Mouse (Mus musculus): ENCODE data around the gene Ghsr. TPM values are rescaled to one million over a fixed set of nuclear protein-coding genes. Genes with fewer than 3 reads are reported as not detected.

Gene Ghsr
- not detected for polyA plus RNA-seq (2012; fragmentation: generic; extraction: Trizol)

DNA sequence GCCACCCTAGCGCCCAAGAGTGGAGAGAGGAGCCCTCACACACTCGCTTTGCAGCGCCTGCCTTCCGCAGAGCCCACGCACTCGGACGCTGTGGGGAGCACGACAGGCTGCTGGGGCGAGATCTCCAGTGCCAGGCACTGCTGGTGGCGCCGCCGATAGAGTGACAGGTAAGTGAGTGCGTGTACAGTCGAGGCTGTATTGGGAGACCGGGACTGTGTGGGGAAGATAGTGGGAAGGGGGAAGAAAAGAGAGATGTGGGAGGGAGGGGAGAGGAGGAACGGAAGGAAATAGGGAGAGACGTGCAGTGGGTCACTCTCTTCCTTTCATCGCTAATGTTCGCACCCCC lies at the start of gene Ghsr:
TSS of gene Ghsr (plus strand) at position 76 of the 346 bp plus-strand sequence.
- no peak within 1 kb of the TSS for H3K4me2 ChIP-seq (ENCODE audit: low read depth)
- TF ChIP-seq MAX (IDR thresholded peaks at IDR 0.05; ENCODE audit: low read depth) (no peak), TCF12 (IDR thresholded peaks at IDR 0.05; ENCODE audit: insufficient read depth, poor library complexity, severe bottlenecking) (no peak)
- no peaks in the 10 kb centered on the region for H3K36me3 ChIP-seq (ENCODE audit: control insufficient read depth, insufficient read depth)
- peaks cover 11% of the 10 kb centered on the region for H3K27me3 ChIP-seq (ENCODE audit: control insufficient read depth, insufficient read depth, insufficient read length)
- no peak within 1 kb of the TSS for H3ac ChIP-seq (ENCODE audit: control insufficient read depth, insufficient read length)
- H3K4me3 ChIP-seq, result no peak within 1 kb of the TSS
- H3K79me2 ChIP-seq (ENCODE audit: control insufficient read depth, insufficient read depth), result no peaks in the 10 kb centered on the region

DNA sequence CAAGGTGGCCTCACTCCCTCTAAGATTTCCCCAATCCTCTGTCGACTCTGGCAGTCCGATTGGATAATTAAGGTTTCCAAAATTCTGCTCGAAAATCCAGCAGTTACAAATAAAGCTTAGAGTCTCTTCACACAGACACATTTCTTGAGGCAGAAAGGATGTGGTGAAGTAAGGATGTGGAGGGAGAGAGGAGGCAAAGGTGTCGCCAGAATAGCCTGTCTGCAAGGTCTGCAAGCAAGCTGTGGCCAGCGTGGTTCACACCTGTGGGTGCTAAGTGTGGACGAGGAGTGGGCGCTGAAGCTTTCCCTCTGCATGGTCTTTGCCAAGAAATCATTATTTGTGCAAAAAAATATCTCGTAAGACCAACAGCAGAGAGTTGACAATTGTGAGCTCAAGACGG lies 48.6 kb upstream of the Ghsr start:
- Histone ChIP-seq H3K36me3 (ENCODE audit: control insufficient read depth, insufficient read depth) (no peaks in the 10 kb centered on the region), H3ac (ENCODE audit: control insufficient read depth, insufficient read length) (no peak overlapping the region), H3K79me2 (ENCODE audit: control insufficient read depth, insufficient read depth) (no peaks in the 10 kb centered on the region), H3K4me3 (no peak overlapping the region), H3K27me3 (ENCODE audit: control insufficient read depth, insufficient read depth, insufficient read length) (peaks cover 4% of the 10 kb centered on the region), H3K4me2 (ENCODE audit: low read depth) (no peak overlapping the region)
- TF ChIP-seq TCF12 (IDR thresholded peaks at IDR 0.05; ENCODE audit: insufficient read depth, poor library complexity, severe bottlenecking) (no peak), TCF3 (IDR thresholded peaks at IDR 0.05; ENCODE audit: insufficient read length, low read depth) (no peak), CEBPB (IDR thresholded peaks at IDR 0.05; ENCODE audit: insufficient read depth, poor library complexity, severe bottlenecking) (no peak), POLR2A (IDR thresholded peaks at IDR 0.05; ENCODE audit: insufficient read length, low read depth) (no peak), MYOG (IDR thresholded peaks at IDR 0.05; ENCODE audit: control insufficient read depth in 1 of 3, insufficient read depth in 1 of 3, insufficient read length in 2 of 3, low read depth in 2 of 3) (no peak), SRF (IDR thresholded peaks at IDR 0.05; ENCODE audit: control insufficient read depth, insufficient read length, low read depth) (no peak), REST (IDR thresholded peaks at IDR 0.05; ENCODE audit: insufficient read depth, insufficient read length) (no peak), USF1 (IDR thresholded peaks at IDR 0.05; ENCODE audit: low read depth) (no peak), MYOD1 (IDR thresholded peaks at IDR 0.05; ENCODE audit: control insufficient read depth in 1 of 3, insufficient read length in 2 of 3, low read depth in 2 of 3) (no peak), E2F4 (IDR thresholded peaks at IDR 0.05; ENCODE audit: insufficient read depth) (no peak), POLR2AphosphoS2 (IDR thresholded peaks at IDR 0.05; ENCODE audit: insufficient read length, low read depth) (no peak), MAX (IDR thresholded peaks at IDR 0.05; ENCODE audit: low read depth) (no peak)

DNA sequence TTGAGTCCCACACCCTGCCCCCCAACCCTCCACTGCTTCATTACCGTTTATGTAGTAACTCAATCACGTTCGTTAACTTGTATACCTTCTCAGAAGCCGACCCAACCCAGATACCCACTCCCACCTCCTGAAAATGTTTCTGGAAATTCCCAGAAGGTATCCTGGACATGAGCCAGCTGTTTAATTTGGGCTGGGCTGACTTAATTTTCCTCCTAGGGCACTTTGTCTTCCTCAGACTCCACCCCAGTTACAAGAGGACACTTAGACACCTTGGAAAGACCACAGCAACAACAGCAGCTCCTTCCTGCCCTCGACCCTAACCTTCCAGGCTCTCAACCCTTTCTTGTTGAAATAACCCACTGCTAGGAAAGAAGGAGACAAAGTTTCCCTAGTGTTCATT lies 47.6 kb upstream of the Ghsr start:
- Histone ChIP-seq H3K27me3 (ENCODE audit: control insufficient read depth, insufficient read depth, insufficient read length) (peaks cover 4% of the 10 kb centered on the region), H3K4me3 (no peak overlapping the region), H3ac (ENCODE audit: control insufficient read depth, insufficient read length) (no peak overlapping the region), H3K36me3 (ENCODE audit: control insufficient read depth, insufficient read depth) (no peaks in the 10 kb centered on the region), H3K4me2 (ENCODE audit: low read depth) (no peak overlapping the region), H3K79me2 (ENCODE audit: control insufficient read depth, insufficient read depth) (no peaks in the 10 kb centered on the region)
- TF ChIP-seq MAX (IDR thresholded peaks at IDR 0.05; ENCODE audit: low read depth) (no peak), CEBPB (IDR thresholded peaks at IDR 0.05; ENCODE audit: insufficient read depth, poor library complexity, severe bottlenecking) (no peak), E2F4 (IDR thresholded peaks at IDR 0.05; ENCODE audit: insufficient read depth) (no peak), SRF (IDR thresholded peaks at IDR 0.05; ENCODE audit: control insufficient read depth, insufficient read length, low read depth) (no peak), POLR2AphosphoS2 (IDR thresholded peaks at IDR 0.05; ENCODE audit: insufficient read length, low read depth) (no peak), TCF12 (IDR thresholded peaks at IDR 0.05; ENCODE audit: insufficient read depth, poor library complexity, severe bottlenecking) (no peak), REST (IDR thresholded peaks at IDR 0.05; ENCODE audit: insufficient read depth, insufficient read length) (no peak), MYOD1 (IDR thresholded peaks at IDR 0.05; ENCODE audit: control insufficient read depth in 1 of 3, insufficient read length in 2 of 3, low read depth in 2 of 3) (no peak), USF1 (IDR thresholded peaks at IDR 0.05; ENCODE audit: low read depth) (no peak), TCF3 (IDR thresholded peaks at IDR 0.05; ENCODE audit: insufficient read length, low read depth) (no peak), POLR2A (IDR thresholded peaks at IDR 0.05; ENCODE audit: insufficient read length, low read depth) (no peak), MYOG (IDR thresholded peaks at IDR 0.05; ENCODE audit: control insufficient read depth in 1 of 3, insufficient read depth in 1 of 3, insufficient read length in 2 of 3, low read depth in 2 of 3) (no peak)

DNA sequence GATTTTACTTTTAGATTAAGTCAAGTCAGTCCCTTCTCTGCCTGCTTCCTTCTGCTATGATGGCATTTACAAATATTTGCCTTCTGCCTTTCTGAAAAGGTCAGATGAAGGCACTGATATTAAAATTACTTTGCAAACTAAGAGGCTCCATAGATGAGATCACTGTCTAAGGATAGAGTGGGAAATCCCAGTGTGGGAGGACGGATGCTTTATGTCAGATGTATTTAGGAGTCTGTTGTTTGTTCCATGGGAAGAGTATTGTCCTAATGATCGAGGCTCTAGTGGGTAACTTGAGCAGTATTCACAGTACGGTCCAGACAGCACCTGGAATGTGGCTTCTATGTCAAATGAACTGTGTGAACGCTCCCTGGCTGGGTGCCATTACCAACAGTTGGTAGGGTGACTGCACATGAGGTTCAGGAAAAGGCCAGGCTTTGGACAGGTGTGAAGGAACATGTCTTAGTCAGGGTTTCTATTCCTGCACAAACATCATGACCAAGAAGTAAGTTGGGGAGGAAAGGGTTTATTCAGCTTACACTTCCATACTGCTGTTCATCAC lies 44.4 kb upstream of the Ghsr start:
- H3K4me2 ChIP-seq (ENCODE audit: low read depth), result no peak overlapping the region
- H3K36me3 ChIP-seq (ENCODE audit: control insufficient read depth, insufficient read depth), result no peaks in the 10 kb centered on the region
- H3K4me3 ChIP-seq, result no peak overlapping the region
- peaks cover 4% of the 10 kb centered on the region for H3K27me3 ChIP-seq (ENCODE audit: control insufficient read depth, insufficient read depth, insufficient read length)
- H3ac ChIP-seq (ENCODE audit: control insufficient read depth, insufficient read length), result no peak overlapping the region
- no peak for TF ChIP-seq E2F4 (IDR thresholded peaks at IDR 0.05; ENCODE audit: insufficient read depth)
- no peak for TF ChIP-seq REST (IDR thresholded peaks at IDR 0.05; ENCODE audit: insufficient read depth, insufficient read length)
- no peak for TF ChIP-seq POLR2A (IDR thresholded peaks at IDR 0.05; ENCODE audit: insufficient read length, low read depth)
- TF ChIP-seq POLR2AphosphoS2 (IDR thresholded peaks at IDR 0.05; ENCODE audit: insufficient read length, low read depth), result no peak
- peak in 2 of 3 experiments; percentile 27 to 61 for TF ChIP-seq MYOD1 (IDR thresholded peaks at IDR 0.05; ENCODE audit: control insufficient read depth in 1 of 3, insufficient read length in 2 of 3, low read depth in 2 of 3)
- no peak for TF ChIP-seq CEBPB (IDR thresholded peaks at IDR 0.05; ENCODE audit: insufficient read depth, poor library complexity, severe bottlenecking)
- peak in 1 of 3 experiments; percentile 53 for TF ChIP-seq MYOG (IDR thresholded peaks at IDR 0.05; ENCODE audit: control insufficient read depth in 1 of 3, insufficient read depth in 1 of 3, insufficient read length in 2 of 3, low read depth in 2 of 3)
- no peaks in the 10 kb centered on the region for H3K79me2 ChIP-seq (ENCODE audit: control insufficient read depth, insufficient read depth)

DNA sequence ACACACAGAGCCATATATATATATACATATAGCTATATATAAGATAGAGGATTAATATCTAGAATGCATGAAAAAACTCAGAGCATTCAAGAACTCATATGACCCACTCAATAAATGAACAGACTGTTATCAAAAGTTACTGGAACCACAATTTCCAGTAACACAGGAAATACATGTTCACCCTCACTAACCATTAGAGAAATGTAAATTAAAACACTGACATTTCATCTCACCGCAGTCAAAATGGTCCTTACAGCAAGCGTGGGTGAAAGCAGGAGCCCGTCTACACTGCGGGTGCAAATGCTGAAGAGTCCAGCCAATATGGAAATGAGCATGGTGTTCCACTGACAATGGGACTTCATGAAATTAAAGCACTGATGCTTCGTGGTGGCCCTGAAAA lies 40.4 kb upstream of the Ghsr start:
- no peaks in the 10 kb centered on the region for H3K36me3 ChIP-seq (ENCODE audit: control insufficient read depth, insufficient read depth)
- no peak overlapping the region for H3ac ChIP-seq (ENCODE audit: control insufficient read depth, insufficient read length)
- H3K4me3 ChIP-seq, result no peak overlapping the region
- TF ChIP-seq POLR2AphosphoS2 (IDR thresholded peaks at IDR 0.05; ENCODE audit: insufficient read length, low read depth) (no peak), CEBPB (IDR thresholded peaks at IDR 0.05; ENCODE audit: insufficient read depth, poor library complexity, severe bottlenecking) (no peak), USF1 (IDR thresholded peaks at IDR 0.05; ENCODE audit: low read depth) (no peak), REST (IDR thresholded peaks at IDR 0.05; ENCODE audit: insufficient read depth, insufficient read length) (no peak), TCF3 (IDR thresholded peaks at IDR 0.05; ENCODE audit: insufficient read length, low read depth) (no peak), MAX (IDR thresholded peaks at IDR 0.05; ENCODE audit: low read depth) (no peak), TCF12 (IDR thresholded peaks at IDR 0.05; ENCODE audit: insufficient read depth, poor library complexity, severe bottlenecking) (no peak), MYOG (IDR thresholded peaks at IDR 0.05; ENCODE audit: control insufficient read depth in 1 of 3, insufficient read depth in 1 of 3, insufficient read length in 2 of 3, low read depth in 2 of 3) (no peak)
- no peak overlapping the region for H3K4me2 ChIP-seq (ENCODE audit: low read depth)
- H3K79me2 ChIP-seq (ENCODE audit: control insufficient read depth, insufficient read depth), result no peaks in the 10 kb centered on the region
- H3K27me3 ChIP-seq (ENCODE audit: control insufficient read depth, insufficient read depth, insufficient read length), result peaks cover 6% of the 10 kb centered on the region
